Mouse (Mus musculus) intestine, embryonic 14.5 days (tissue): Measurements from ENCODE around the gene Gas2l1. TPM values are rescaled to one million over a fixed set of nuclear protein-coding genes. Genes with fewer than 3 reads are reported as not detected.
A peak's percentile ranks its signal among the peaks of the same experiment; 100 is the strongest.

Experiments
- ATAC-seq: fragments of 200-750 bp; cut with Nextera tagmentation; replicated peaks from 2 replicates; pipeline ENCODE4 v1.8.0; 2017; ENCODE audit warnings: low read depth, moderate number of reproducible peaks, moderate TSS enrichment, moderate library complexity; ENCODE audit not compliant: low FRiP score, low TSS enrichment
- DNase-seq: peaks from one replicate; pipeline ENCODE4 v3.0.0-alpha.2; 2018; ENCODE audit warnings: low spot score
- H3K27ac ChIP-seq: fragments of 300-500 bp; sonication (generic); 2 replicates; pipeline ENCODE4 v1.5.1; 2014; ENCODE audit warnings: low read depth, mild to moderate bottlenecking, control low read depth
- H3K27me3 ChIP-seq: fragments of 300-500 bp; sonication (generic); replicated peaks from 2 replicates; pipeline ENCODE4 v1.6.1; 2014; ENCODE audit warnings: low read length, control low read depth; ENCODE audit not compliant: control insufficient read depth, insufficient read depth
- H3K36me3 ChIP-seq: fragments of 300-500 bp; sonication (generic); 2 replicates; pipeline ENCODE4 v1.6.1; 2014; ENCODE audit warnings: low read length, control low read depth; ENCODE audit not compliant: control insufficient read depth, insufficient read depth
- H3K4me1 ChIP-seq: fragments of 300-500 bp; sonication (generic); replicated peaks from 2 replicates; pipeline ENCODE4 v1.6.1; 2014; ENCODE audit warnings: low read length, control low read depth, mixed read lengths; ENCODE audit not compliant: control insufficient read depth, insufficient read depth
- H3K4me2 ChIP-seq: fragments of 300-500 bp; sonication (generic); 2 replicates; pipeline ENCODE4 v1.6.1; 2014; ENCODE audit warnings: low read length
- H3K4me3 ChIP-seq: fragments of 300-500 bp; sonication (generic); 2 replicates; pipeline ENCODE4 v1.5.1; 2014; ENCODE audit warnings: low read depth, low read length, control low read depth, mixed read lengths
- H3K9ac ChIP-seq: fragments of 300-500 bp; sonication (generic); 2 replicates; pipeline ENCODE4 v1.6.1; 2014; ENCODE audit warnings: mild to moderate bottlenecking, low read length
- H3K9me3 ChIP-seq: fragments of 300-500 bp; sonication (generic); 2 replicates; pipeline ENCODE4 v1.6.1; 2016; ENCODE audit warnings: low read length, control low read depth; ENCODE audit not compliant: control insufficient read depth
- WGBS: fragments of 180-500 bp; shearing (Covaris S2); extraction: QIAGEN DNeasy Blood & Tissue Kit; methylation state at CpG from one replicate; pipeline ENCODE4 v1.1.7; 2014; 5-methylcytosine and 5-hydroxymethylcytosine counted together
- polyA plus RNA-seq: library from polyadenylated mRNA; unstranded; fragments of >200 nt; fragmentation: Nextera tagmentation; extraction: Ambion mirVana; gene quantifications from 2 replicates; pipeline ENCODE4 v1.2.1, GENCODE M21; 2014

The Gas2l1 gene
- polyA plus RNA-seq, 1 experiment from 2014 or later = 29.3 TPM

GRCm38 (mm10) chr11:5075760-5076159 is 10.6 kb upstream of the Gas2l1 start:
- Histone ChIP-seq H3K36me3 (peaks cover 86% of the 10 kb centered on the region), H3K4me2 (no peak overlapping the region)
- no peak for ATAC-seq

GRCm38 (mm10) chr11:5074882-5075281 is 9.8 kb upstream of the Gas2l1 start:
- no peaks in the 10 kb centered on the region for H3K9me3 ChIP-seq
- H3K27me3 ChIP-seq = no peaks in the 10 kb centered on the region
- H3K4me1 ChIP-seq = no peaks in the 10 kb centered on the region
- H3K27ac ChIP-seq = no peak overlapping the region
- peaks cover 86% of the 10 kb centered on the region for H3K36me3 ChIP-seq
- no peak overlapping the region for H3K4me2 ChIP-seq
- 0 out of 2 replicates have a peak, but pooled peaks have one; percentile 16 for ATAC-seq
- 76% methylated on average over 4 of the region's 4 CpGs for WGBS
- H3K4me3 ChIP-seq = no peak overlapping the region
- H3K9ac ChIP-seq = no peak overlapping the region
- no peak for DNase-seq

More at GRCm38 (mm10) chr11:5075760-5076159, 10.6 kb upstream of the Gas2l1 start:
- no peak for DNase-seq
- Histone ChIP-seq H3K4me3 (no peak overlapping the region), H3K27ac (no peak overlapping the region), H3K27me3 (no peaks in the 10 kb centered on the region), H3K9ac (no peak overlapping the region), H3K9me3 (no peaks in the 10 kb centered on the region), H3K4me1 (no peaks in the 10 kb centered on the region)

GRCm38 (mm10) chr11:5068126-5068971 is 3.2 kb upstream of the Gas2l1 start:
- Histone ChIP-seq H3K4me3 (no peak overlapping the region), H3K27me3 (peaks cover 7% of the 10 kb centered on the region; the same call in 1 of the 2 replicates), H3K27ac (no peak overlapping the region), H3K9me3 (no peaks in the 10 kb centered on the region), H3K4me1 (peaks cover 6% of the 10 kb centered on the region; the same call in 1 of the 2 replicates), H3K9ac (no peak overlapping the region), H3K36me3 (peaks cover 56% of the 10 kb centered on the region), H3K4me2 (no peak overlapping the region)
- 81% methylated on average over 9 of the region's 9 CpGs for WGBS
- no peak for DNase-seq
- no peak for ATAC-seq

GRCm38 (mm10) chr11:5067063-5067462 is 1.9 kb upstream of the Gas2l1 start:
- Histone ChIP-seq H3K36me3 (peaks cover 43% of the 10 kb centered on the region), H3K9me3 (no peaks in the 10 kb centered on the region), H3K27me3 (peaks cover 20% of the 10 kb centered on the region; the same call in 1 of the 2 replicates), H3K9ac (no peak overlapping the region), H3K4me2 (no peak overlapping the region), H3K27ac (no peak overlapping the region), H3K4me1 (peaks cover 14% of the 10 kb centered on the region), H3K4me3 (no peak overlapping the region)
- DNase-seq = no peak
- ATAC-seq = no peak

- 13% methylated on average over 38 of the region's 38 CpGs for WGBS
Measured at GRCm38 (mm10) chr11:5064282-5065055, 658 bp downstream of the Gas2l1 start.

GRCm38 (mm10) chr11:5063561-5064281 is 1.4 kb downstream of the Gas2l1 start:
- Histone ChIP-seq H3K27ac (no peak overlapping the region), H3K9me3 (no peaks in the 10 kb centered on the region), H3K4me2 (peak overlapping the region; percentile 93), H3K36me3 (peaks cover 11% of the 10 kb centered on the region), H3K9ac (no peak overlapping the region), H3K27me3 (peaks cover 50% of the 10 kb centered on the region), H3K4me1 (peaks cover 25% of the 10 kb centered on the region), H3K4me3 (peak overlapping the region; percentile 56; the same call in 1 of the 2 replicates)
- ATAC-seq = no peak
- WGBS = 60% methylated on average over 31 of the region's 31 CpGs
- DNase-seq = no peak

More at GRCm38 (mm10) chr11:5064282-5065055, 658 bp downstream of the Gas2l1 start:
- Histone ChIP-seq H3K36me3 (peaks cover 19% of the 10 kb centered on the region), H3K4me3 (peak overlapping the region; percentile 56), H3K27me3 (peaks cover 42% of the 10 kb centered on the region), H3K4me1 (peaks cover 22% of the 10 kb centered on the region), H3K4me2 (peak overlapping the region; percentile 93), H3K9ac (peak overlapping the region; percentile 63), H3K9me3 (no peaks in the 10 kb centered on the region), H3K27ac (no peak overlapping the region)
- DNase-seq (peak; percentile 69), ATAC-seq (no peak)

GRCm38 (mm10) chr11:5062860-5063505 is 2.1 kb downstream of the Gas2l1 start:
- ATAC-seq (no peak), DNase-seq (no peak)
- Histone ChIP-seq H3K4me1 (peaks cover 29% of the 10 kb centered on the region), H3K4me3 (no peak overlapping the region), H3K36me3 (peaks cover 4% of the 10 kb centered on the region), H3K27me3 (peaks cover 55% of the 10 kb centered on the region), H3K4me2 (no peak overlapping the region), H3K9me3 (no peaks in the 10 kb centered on the region), H3K27ac (no peak overlapping the region), H3K9ac (no peak overlapping the region)
- 74% methylated on average over 13 of the region's 13 CpGs for WGBS

GRCm38 (mm10) chr11:5062326-5062725 is 2.8 kb downstream of the Gas2l1 start:
- no peak for DNase-seq
- ATAC-seq = peak; percentile 3; the same call in 1 of the 2 replicates
- WGBS = 21% methylated on average over 13 of the region's 13 CpGs
- Histone ChIP-seq H3K27me3 (peaks cover 62% of the 10 kb centered on the region), H3K4me3 (peak overlapping the region; percentile 29), H3K4me2 (peak overlapping the region; percentile 63), H3K36me3 (no peaks in the 10 kb centered on the region), H3K9ac (no peak overlapping the region; the same call in 1 of the 2 replicates), H3K9me3 (no peaks in the 10 kb centered on the region), H3K27ac (no peak overlapping the region), H3K4me1 (peaks cover 31% of the 10 kb centered on the region)
